Mouse (Mus musculus): Measurements from ENCODE around the gene Arhgap15.

- no peak for TF ChIP-seq CTCF (IDR thresholded peaks at IDR 0.05; ENCODE audit: extremely low read depth, insufficient read length, insufficient replicate concordance, low read depth, low read length)
- no peak for TF ChIP-seq POLR2A (IDR thresholded peaks at IDR 0.05; ENCODE audit: low read depth, low read length)
These were observed 268.1 kb downstream of the Arhgap15 start for GRCm38 (mm10) chr2:44016720-44017119.

All from small intestine, adult 2 months (tissue).